Mouse (Mus musculus) adrenal gland (tissue): ENCODE results near the gene Ifi27.
"Not testable (repeated sequence)": the region's sequence is repeated elsewhere in the genome, so short reads cannot be mapped to it uniquely, and the experiment has no call there.

Source experiments
- intact Hi-C: fragments of 180-260 bp; cut with DNase I; formaldehyde crosslinking; loops from one replicate; pipeline ENCODE4 v1.15.1; 2025

Gene Ifi27

DNA sequence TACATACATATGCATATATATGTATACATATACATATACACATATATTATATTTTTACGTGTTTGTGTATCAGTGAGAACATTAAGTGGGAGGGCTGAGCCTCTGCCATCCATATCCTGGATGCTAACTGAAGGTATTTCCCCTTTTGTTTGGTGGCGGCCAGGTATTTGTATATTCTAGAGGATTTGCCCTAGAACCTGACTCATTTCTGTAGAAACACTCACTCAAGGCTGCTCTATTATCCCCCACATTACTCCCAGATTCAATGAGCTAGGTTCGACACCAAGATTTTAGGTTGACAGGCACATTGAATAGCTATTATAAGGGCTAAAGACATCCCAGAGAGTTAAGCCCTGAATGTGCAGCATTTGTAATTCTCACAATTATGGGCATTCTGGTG lies 11.0 kb downstream of the Ifi27 start:
- intact Hi-C loops = no loop called here

DNA sequence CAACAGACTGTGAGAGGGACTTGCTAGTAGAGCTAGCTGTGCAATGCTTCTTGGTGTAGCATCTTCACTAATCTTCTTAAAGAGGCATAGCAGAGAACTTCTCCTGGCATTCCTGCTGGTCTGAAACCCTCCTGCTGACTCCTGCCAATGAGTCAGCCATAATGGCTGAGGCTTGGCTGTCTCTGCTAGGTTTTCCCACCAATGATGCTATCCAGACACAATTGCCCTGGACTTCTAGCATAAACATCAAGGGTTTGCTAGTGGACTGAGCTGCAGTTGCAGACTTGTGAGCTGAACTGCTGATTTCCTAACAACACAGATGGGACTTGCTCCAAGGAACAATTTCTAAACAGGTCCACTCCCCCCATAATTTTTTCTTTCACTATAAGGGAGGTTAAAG lies 19.4 kb downstream of the Ifi27 start:
- intact Hi-C loops = no loop called here

DNA sequence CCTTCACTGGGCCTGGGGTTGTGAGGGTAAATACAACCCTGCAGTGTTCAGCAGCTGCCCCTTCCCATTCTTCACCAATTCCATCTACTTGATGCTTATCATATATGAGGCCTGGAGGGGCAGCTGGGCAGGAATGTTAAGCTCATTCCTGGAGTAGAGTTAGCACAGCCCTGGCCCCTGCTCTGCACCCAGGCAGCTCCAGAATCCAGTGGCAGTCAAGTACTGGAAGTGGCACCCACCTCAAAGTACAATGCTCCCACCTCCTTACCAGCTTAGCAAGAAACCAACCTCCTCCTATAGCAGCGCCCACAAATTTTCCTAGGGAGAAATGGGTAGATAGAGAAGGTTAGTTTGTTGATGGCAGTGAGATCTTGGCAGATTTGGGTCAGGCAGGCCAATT lies 22.7 kb downstream of the Ifi27 start:
- intact Hi-C loops = not testable (repeated sequence)

DNA sequence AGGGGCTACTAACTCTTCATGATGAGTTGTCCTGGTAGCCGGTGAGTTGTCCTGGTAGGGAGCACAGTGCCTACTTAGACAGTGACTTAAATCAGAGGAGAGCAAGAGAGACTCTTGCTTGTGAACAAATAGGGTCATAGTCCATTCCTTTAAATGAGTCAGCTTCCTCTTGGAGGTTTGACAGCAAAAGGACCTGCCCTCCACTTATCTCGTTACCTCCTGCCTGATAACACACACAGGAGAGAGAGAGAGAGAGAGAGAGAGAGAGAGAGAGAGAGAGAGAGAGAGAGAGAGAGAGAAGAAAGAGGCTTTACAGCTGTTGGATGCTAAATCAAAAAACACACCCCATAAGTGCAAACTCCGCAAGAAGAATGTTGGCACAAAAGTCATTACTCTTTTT lies 23.1 kb downstream of the Ifi27 start, which contains the start of gene Ifi27l2b:
TSS of gene Ifi27l2b (minus strand) at position 84 of the 400 bp plus-strand sequence.
- intact Hi-C loops = no loop called here

DNA sequence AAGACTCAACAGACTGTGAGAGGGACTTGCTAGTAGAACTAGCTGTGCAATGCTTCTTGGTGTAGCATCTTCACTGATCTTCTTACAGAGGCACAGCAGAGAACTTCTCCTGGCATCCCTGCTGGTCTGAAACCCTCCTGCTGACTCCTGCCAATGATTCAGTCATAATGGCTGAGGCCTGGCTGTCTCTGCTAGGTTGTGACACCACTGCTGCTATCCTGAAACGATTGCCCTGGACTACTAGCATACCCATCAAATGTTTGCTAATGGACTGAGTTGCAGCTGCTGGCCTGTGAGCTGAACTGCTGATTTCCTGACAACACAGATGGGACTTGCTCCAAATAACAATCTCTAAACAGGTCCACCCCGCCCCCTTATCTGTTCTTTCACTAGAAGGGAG lies 40.5 kb downstream of the Ifi27 start:
- intact Hi-C loops = no loop called here

DNA sequence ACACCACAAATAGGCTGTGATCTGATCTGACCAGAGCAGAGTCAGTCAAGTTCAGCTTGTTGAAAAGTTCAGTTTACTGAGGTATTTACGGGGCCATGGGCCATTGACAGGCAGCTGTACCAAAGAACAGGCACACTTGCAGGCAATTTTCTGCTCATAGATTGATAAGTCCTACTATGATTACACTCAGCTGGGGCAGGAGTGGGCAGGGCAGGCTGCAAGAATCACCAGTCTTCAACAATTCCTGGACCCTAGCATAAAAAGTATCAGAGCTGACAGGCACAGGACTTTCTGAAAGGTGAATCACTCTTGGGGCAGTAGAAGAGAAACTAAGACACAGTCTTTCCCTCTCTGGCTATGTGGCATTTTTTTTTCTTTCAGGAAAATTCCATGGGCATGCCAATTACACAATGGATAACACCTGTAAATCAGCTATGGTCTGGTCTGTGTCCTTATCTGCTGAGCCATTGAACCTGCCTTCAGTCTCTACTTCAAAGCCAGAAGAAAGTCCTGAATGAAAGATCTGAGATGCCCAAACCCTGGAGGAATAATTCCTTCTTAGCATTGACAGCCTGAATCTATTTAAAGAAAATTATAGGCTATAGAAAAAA lies 42.9 kb downstream of the Ifi27 start:
- intact Hi-C loops = no loop called here

DNA sequence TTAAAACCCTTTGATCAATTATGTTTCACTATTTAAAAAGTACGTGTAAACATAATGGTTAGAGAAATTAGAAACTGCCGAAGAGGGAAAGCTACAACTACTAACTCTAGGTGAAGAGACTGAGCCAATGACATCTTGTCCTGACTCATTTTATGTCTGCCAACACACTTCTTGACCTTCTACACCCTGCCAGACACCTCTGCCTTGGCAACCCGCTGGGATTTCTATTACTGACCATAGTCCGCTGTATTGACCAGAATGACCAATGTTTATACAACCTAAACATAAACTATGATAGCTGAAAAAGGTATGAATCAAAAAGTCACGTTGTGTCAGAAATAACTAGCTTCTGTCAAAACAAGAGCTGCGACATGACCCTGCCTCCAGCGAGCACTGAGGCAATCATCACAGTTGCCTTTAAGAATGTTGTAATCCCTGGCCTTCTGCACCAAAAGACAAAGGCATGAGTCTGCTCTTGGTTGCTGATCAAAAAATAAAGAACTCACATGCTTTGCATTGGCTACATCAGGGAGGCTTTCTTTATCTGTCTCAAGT lies 43.5 kb downstream of the Ifi27 start:
- intact Hi-C loops = no loop called here

DNA sequence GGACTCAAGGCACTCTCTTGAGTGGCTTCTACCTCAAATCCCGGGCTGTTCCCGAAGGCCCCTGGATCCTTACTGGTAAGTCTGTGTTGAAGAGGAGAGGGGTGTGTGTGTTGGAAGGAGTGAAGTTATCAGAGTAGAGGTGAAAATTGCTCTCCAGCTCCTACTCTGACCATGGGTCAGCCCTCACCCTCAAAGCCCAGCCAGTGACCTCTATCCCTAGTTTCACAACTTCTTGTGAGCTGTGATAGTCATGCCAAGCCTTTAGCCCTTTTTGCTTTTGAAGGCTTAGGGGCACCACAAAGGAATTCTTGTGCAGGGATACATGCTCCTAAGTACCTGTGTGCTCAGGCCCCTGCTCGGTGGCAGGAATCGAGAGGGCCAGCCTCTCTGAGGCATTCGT lies 47.7 kb downstream of the Ifi27 start:
- intact Hi-C loops = no loop called here

DNA sequence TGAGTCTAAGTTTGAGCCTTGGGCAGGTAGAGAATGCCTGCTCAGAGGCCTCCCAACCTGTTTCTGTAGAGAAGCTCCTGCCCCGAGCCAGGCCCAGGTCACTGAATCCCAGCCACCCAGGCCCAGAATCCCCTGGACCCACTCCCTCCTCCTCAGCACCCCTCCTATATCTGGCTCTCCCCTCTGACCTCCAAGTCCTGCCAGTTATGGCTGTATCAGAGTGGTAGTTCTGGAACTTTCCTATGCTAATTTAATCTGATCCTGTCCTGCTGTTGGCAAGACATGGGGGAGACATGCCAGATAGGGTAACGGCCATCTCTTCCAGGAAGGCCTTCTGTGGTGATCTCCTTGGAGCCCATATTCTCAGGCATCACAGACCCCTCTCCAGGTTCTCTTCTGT lies 48.8 kb downstream of the Ifi27 start:
- intact Hi-C loops = no loop called here

DNA sequence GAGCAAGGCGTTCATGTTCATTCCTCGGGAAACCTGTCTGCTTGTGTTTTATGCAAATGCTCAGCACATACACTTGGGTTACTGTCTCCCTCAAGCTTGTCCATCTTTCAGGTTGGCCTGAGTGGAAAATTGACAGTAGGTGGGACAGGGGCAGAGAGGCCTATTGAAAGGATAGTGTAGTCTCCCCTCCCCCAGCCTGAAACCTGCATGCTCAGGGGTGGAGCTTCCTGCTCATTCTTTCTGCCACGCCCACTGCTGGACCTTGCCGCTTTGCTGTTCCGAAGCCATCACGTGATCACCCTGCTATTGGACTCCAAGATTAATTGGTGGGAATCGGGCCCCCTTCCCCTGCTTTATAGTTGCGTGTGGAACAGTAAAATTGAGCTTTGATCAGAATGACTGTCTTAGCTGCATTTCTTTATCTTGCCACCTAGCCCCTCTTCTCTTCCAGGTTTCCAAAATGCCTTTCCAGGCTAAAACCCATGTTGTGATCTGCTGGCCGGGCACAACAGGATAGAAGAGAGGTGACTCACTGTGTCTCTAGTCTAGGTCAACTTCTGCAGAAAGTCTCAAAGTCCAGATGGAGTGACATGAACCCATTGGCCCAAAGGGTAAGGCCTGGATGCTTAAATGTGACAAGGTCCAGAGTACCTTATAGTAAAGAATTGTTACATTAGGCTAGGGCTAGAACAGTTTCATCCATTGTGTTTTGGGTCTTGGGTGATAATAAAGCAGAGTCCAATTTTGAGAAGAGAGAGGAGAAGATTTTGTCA lies 50.4 kb downstream of the Ifi27 start:
- intact Hi-C loops = not testable (repeated sequence)

DNA sequence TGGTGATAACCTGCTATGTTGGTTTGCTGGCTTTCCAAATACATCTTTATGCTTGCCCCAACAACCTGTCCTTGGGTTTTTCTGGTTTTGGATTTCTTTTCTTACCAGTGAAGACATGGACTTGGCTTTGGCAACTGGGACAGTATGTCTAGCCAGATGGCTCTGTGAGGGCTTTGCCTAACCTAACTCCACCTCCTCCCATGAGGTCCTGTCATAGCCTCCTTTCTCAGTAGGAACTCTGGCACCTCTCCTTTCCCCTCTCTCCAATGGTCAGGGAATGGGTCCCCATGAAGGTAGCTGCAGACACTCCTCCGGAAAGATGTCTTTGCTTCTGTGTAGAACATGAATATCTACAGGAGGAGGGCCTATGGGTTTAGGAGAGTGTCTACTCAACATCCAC lies 52.7 kb downstream of the Ifi27 start:
- intact Hi-C loops = no loop called here

DNA sequence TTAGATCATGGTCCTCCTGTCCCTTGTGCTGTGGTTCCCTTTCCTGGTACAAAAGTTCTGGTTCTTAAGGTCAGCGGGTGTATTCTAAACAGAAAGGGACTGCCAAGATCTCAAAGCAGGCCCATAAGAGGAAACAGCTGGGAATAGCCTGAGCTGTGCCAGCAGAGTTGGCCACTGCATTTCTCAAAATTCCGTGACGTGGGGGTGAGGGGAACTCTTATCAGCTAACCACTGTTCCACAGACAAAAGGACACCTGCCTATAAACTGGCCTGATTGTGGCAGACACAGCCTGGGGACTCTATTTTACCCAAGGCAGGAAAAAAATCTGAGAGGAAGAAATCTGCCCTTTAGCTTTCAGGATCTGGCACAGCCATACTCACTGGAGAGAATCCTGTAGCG lies 53.3 kb downstream of the Ifi27 start:
- intact Hi-C loops = no loop called here

DNA sequence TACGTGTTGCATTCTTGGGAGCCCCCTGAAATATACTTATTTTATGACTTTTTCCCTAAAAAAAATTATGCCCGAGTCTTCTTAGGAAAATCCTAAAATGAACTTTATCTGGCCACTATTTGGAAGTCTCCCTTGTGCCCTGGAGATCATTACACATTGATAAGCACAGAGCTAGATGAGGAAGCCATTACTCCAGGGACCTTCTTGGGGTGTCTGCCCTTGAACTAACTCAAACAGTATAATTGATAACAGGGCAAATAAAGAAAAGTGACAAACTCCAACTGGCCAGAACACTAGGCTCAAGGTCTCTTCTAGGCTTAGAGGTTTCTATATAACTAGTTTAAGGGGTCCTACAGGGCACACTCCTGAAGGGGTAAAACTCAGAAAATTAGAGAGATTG lies 53.7 kb downstream of the Ifi27 start:
- intact Hi-C loops = no loop called here
